Mouse (Mus musculus): ENCODE results near the gene BC024978.

GRCm38 (mm10) chr7:27178324-27179216 is 17.0 kb upstream of the BC024978 start, which contains the start of gene Rab4b:
- TF ChIP-seq CTCF (IDR thresholded peaks at IDR 0.05; ENCODE audit: insufficient read depth, low read length) (peak; percentile 60), POLR2A (IDR thresholded peaks at IDR 0.05; ENCODE audit: borderline replicate concordance, extremely low read depth, low read depth, low read length) (peak; percentile 61; the same call in 1 of the 2 replicates)
